Mouse (Mus musculus) monocyte, adult 5-6 weeks (primary cell): ENCODE results near the gene Wdr95. TPM values are rescaled to one million over a fixed set of nuclear protein-coding genes. Genes with fewer than 3 reads are reported as not detected.
A peak's percentile ranks its signal among the peaks of the same experiment; 100 is the strongest.
"Not testable (repeated sequence)": the region's sequence is repeated elsewhere in the genome, so short reads cannot be mapped to it uniquely, and the experiment has no call there.

Experiments
- ATAC-seq: fragments of 153-309, 156-312 bp; replicated peaks from 2 replicates; pipeline ENCODE4 v1.8.0; 2017; ENCODE audit warnings: mild to moderate bottlenecking; ENCODE audit not compliant: low TSS enrichment, insufficient number of reproducible peaks, severe bottlenecking, poor library complexity, low FRiP score
- total RNA-seq: library from RNA; stranded (forward); fragments of 200-1000, 200-491, 200-594 nt; gene quantifications from 3 replicates; pipeline ENCODE4 v1.2.3, GENCODE M21; 2017

Wdr95 gene
- total RNA-seq, 1 experiment from 2014 or later, result 4.7 TPM

DNA sequence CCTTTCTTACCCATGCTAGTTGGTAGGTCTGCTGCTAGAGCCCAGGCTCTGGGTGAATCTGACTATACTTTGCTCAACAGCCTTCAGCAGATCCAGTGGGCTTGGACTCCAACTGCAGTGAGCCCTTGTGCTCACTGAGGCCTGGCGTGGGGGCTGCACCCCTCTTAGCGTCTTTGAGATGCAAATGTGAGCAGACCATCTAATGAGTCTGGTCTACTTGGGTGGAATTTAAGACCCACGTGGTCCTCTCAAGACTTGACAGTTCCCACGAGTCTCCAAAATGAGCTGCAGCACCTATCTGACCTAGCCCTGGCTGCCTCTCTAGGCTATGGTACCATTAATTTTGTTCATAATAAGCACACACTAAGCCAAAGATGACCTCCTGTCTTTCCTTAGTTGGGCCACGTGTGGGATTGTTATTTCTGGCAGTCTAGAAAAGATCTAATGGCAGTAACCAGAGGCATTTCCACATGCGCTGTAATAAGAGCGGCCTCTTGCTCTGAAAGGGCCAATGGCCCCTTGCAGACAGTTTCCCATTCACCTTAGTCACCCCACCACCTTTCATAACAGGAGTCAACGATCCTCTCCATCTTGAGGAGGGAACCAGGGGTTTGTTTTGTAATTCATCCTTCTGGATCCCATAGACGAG, 14.9 kb upstream of the Wdr95 start:
- no peak for ATAC-seq

DNA sequence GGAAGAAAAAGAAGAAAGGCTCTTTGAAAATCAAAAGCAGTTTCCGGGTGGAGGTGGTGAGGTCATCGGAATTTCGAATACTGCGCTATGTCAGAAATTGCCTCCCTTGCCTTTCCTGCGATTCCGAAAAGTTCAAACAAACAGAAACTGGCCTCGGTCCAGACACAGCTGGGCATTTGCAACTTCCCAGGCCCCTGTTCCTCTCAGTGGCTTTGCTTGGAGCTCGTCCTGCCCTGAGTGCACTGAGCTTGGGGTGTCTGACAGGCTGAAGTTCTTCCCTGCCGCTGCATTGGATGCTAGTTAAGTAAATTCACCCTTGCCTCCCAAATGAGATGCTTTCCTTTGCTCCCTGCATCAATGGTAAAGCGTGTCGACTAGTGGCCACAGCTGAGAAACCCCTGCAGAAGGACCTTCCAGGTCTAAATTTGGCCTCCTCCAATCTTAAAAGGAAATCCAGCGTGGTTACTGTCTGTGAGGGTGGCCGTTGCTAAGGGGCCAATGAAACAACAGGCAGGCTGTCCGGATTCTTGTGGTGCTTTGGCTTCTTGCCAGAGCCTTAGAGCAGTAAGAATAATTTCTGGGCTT, 14.3 kb upstream of the Wdr95 start:
- no peak for ATAC-seq

DNA sequence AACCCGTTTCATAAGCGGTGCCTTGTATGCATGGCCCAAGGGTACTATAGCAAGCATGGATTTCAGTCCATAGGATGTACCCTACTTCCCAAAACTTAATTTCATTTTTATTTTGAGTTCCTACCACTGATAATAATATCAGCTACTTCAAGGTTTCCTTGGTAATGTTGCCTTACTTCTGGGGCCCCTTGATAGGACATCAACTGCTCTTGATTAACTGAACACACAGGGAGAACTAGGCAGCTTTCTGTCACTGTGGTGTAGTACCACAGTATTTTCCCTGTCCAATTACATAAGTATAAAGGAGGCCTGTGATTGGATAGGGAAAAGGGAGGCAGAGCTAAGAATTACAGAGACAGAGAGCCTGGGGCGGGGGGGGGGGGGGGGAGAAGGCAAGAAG, 13.6 kb upstream of the Wdr95 start:
- no peak for ATAC-seq

DNA sequence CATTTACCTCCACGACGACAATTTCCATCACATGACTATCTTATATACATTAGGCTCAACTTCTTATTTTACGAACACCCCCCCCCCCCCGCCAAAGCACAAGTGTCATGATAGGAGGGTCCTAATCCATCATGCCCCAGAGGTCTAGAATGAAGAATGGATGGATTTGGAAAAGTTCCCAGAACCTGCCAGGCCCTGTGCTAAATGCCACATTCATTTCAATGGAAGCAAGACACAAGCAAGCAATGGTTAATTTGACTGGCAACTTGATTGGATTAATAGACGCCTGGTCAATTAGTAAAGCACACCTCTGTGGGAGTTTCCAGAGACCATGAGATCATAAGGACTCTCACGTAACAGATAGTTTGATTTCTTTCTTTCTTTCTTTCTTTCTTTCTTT, 11.4 kb upstream of the Wdr95 start:
- no peak for ATAC-seq

- no peak for ATAC-seq
These were observed 7.7 kb upstream of the Wdr95 start for GRCm38 (mm10) chr5:149520806-149521205.

DNA sequence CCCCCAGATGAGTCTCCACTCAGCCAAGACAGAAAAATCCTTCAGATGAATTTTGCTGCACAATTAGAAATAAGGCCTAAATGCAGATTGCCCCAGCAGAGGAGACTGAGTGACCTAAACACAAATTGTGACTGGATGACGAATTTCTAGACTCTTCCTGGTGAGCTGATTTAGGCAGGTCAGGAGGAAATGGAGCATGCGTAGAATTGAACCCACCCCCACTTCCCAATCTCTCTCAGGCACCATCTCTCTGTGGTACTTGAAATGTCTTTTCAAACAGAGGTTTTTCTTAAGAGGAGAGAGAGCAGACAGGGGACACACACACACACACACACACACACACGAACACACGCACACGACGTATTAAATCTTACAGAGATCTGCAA, 4.6 kb upstream of the Wdr95 start:
- no peak for ATAC-seq

DNA sequence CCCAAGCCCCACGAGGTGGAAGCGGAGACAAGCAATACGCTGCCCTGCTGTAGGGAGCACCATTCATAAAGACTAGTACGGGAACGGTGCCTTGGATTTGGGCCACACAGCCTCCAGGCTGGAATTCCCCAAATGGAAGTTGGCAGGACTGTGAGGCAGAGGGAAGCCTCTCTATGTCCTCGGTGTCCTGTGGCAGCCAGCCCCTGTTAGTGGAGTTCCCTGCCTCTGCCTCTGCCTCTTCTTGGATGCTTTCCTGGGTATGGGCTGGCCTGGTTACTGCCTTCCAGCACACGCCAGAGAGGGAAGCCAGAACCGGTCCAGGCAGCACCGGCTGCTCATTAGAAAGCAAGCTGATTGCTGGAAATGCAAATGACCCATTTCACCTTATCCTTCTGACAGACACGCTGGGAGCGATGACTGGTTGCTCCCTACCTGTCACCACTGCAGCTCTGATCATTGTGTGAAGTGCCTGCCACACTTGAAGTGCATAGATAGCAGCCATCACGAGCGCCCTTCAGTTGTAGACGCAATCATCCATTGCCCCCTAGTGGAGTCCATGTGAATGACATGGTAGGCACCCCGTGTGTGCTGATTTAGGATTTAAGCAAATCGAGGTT, 4.1 kb upstream of the Wdr95 start:
- ATAC-seq, result 0 out of 2 replicates have a peak, but pooled peaks have one; percentile 42

DNA sequence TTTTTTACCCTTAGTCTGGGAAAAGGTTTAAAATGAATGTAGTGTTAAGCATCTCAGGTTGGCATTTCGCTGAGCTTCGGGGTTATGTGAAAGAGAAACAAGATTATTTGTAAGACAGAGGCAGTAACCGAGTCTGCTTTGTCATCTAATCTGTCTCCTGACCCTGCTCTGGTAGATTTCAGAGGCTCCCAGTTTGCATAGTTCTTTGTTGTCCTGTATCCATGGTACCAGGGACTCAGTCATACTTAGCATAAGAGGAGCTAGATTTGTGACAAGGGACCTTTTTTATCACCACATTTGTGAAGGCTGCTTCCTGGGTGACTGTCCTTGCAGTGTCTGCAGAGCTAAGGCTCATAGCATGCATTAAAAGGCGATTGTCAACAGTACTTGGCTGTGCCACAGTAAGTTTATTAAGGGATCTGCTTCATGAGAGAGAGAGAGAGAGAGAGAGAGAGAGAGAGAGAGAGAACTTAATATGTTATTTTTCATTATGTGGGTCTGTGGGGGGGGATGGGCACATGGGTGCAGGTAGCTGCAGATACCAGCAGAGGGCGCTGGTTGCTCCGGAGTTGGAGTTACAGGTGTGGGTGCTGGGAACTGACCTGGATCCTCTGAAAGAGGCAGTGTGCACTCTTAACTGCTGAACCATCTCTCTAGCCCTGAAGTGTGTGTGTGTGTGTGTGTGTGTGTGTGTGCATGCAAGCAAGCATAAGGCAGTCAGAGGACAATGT, 3.3 kb upstream of the Wdr95 start:
- no peak for ATAC-seq

GRCm38 (mm10) chr5:149526467-149526951, 2.0 kb upstream of the Wdr95 start:
- ATAC-seq, result no peak

GRCm38 (mm10) chr5:149527292-149527691, 1.2 kb upstream of the Wdr95 start:
- ATAC-seq, result not testable (repeated sequence)

DNA sequence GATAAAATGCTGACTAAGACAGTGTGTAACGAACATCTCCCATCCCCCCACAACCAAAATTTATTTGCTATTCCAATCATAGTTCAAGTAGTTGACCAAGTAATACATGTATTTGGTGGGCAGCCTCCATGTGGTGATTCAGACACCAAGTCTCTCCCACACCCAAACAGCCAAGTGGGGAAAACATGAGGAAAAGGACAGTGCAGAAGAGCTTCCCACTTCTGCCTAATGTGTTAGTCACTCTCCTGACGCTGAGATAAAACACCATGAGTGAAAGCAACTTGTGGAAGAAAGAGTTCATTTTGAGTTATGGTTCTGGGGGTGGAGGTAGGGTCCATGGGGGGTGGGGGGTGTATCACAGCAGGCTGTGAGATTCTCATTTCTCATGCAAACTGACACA, 5.4 kb downstream of the Wdr95 start:
- no peak for ATAC-seq

- no peak for ATAC-seq
These were observed 7.5 kb downstream of the Wdr95 start for GRCm38 (mm10) chr5:149536005-149536404.

GRCm38 (mm10) chr5:149537796-149538511, 9.5 kb downstream of the Wdr95 start:
- ATAC-seq, result no peak

- ATAC-seq, result no peak
These were observed 10.1 kb downstream of the Wdr95 start for GRCm38 (mm10) chr5:149538531-149538930.

- ATAC-seq, result no peak
These were observed 10.6 kb downstream of the Wdr95 start for GRCm38 (mm10) chr5:149539051-149539450.

GRCm38 (mm10) chr5:149551179-149551578, 22.7 kb downstream of the Wdr95 start:
- ATAC-seq, result no peak

GRCm38 (mm10) chr5:149552742-149553141, 24.3 kb downstream of the Wdr95 start:
- no peak for ATAC-seq

DNA sequence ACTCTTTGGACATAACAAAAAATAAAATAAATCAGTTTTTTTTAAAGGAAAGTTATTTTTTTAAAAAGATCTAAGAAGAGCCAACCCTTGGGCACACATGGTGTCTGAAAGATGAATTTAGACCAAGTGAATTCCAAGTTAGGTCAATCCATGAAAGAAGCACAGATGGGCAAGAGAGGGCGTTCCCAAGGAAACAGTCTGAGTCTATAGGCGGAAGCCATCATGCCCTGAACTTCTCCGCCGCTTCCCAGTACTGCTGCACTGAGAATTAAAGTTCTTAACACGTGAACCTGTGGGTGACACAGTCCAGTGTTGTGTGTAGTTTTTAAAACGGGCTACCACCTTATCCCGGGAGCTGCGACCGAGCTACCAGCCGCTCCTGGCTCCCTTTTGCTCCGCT, 24.9 kb downstream of the Wdr95 start:
- no peak for ATAC-seq

DNA sequence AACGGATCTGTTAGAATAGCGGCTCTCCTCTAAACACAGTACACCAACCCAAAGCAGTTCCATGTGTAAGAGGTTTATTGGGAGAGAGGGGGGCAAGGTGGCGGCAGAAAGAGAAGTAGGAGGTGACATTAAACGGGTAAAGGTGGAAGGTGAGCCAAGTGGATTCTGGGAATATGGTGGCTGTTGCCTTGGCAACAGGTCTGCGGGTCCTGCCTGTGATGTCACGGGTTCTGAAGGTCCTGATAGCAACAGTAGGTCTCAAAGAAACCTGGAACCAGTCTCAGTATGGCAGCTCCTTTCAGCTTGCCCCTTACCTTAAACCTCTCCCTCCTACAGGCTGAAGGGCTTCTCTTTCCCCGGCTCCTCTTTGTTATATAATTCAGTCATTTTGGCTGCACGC, 25.9 kb downstream of the Wdr95 start:
- ATAC-seq, result no peak
